Mouse (Mus musculus) layer of hippocampus, postnatal 14 days (tissue): ENCODE data around the gene Nr1h5. TPM values are rescaled to one million over a fixed set of nuclear protein-coding genes. Genes with fewer than 3 reads are reported as not detected.

Experiments used
- total RNA-seq, 2 experiments: library from RNA; stranded (reverse); gene quantifications; 2 replicates each; pipeline ENCODE4 v1.2.3; 2021

Nr1h5 gene
- total RNA-seq, 2 experiments from 2014 or later = not detected

Other genes starting within 250 kb of the Nr1h5 start
- 100 to 1,000 TPM; 120 to 140 TPM for gene Tspan2, start 229.6 kb downstream of the Nr1h5 start, total RNA-seq
- not detected for gene Tshb, start 181.4 kb downstream of the Nr1h5 start, total RNA-seq
- gene Sycp1, start 28.0 kb downstream of the Nr1h5 start, total RNA-seq = not detected
- gene Sike1, start 31.6 kb upstream of the Nr1h5 start, total RNA-seq = 10 to 100 TPM; 77.9 to 93.2 TPM
- 100 to 1,000 TPM; 252 to 270 TPM for gene Csde1, start 56.3 kb upstream of the Nr1h5 start, total RNA-seq
- gene Nras, start 94.2 kb upstream of the Nr1h5 start, total RNA-seq = 100 to 1,000 TPM in 1 of 2 experiments, 10 to 100 TPM in 1; 84.1 to 101 TPM
- gene Ampd1, start 109.9 kb upstream of the Nr1h5 start, total RNA-seq = not detected
- under 1 TPM; 0.67 to 0.94 TPM for gene Dennd2c, start 138.5 kb upstream of the Nr1h5 start, total RNA-seq
- 10 to 100 TPM; 62.0 to 62.9 TPM for gene Bcas2, start 207.5 kb upstream of the Nr1h5 start, total RNA-seq